Mouse (Mus musculus) kidney, postnatal 14 days (tissue): ENCODE data around the gene Tbx5.
"Not testable (repeated sequence)": the region's sequence is repeated elsewhere in the genome, so short reads cannot be mapped to it uniquely, and the experiment has no call there.

Source experiments
- DNase-seq: peaks from one replicate; pipeline ENCODE4 v3.0.0; 2022; ENCODE audit warnings: mixed read lengths

Tbx5 gene

DNA sequence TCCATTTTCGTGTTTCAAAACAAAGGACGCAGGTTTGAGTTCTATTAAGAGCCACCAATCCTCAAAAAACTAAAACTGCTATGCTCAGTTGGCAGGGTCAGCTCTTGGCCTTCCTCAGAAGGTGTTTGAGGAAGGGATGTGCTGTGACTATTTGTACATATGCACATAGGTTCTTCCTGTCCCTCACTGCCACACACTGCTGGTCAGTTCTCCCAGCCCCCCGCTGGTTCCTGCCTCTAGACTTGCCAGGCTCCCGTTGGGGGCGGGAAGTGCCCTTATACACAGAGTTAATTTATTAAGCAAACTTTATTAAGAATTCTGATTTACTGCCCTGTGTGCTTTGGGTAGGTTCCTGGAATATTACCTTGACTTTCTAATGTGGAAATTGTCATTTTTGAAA is 11.9 kb downstream of the Tbx5 start:
- DNase-seq = no peak

GRCm38 (mm10) chr5:119844994-119845393 is 12.5 kb downstream of the Tbx5 start:
- DNase-seq = peak; percentile 10

GRCm38 (mm10) chr5:119857052-119857451 is 24.6 kb downstream of the Tbx5 start:
- no peak for DNase-seq

DNA sequence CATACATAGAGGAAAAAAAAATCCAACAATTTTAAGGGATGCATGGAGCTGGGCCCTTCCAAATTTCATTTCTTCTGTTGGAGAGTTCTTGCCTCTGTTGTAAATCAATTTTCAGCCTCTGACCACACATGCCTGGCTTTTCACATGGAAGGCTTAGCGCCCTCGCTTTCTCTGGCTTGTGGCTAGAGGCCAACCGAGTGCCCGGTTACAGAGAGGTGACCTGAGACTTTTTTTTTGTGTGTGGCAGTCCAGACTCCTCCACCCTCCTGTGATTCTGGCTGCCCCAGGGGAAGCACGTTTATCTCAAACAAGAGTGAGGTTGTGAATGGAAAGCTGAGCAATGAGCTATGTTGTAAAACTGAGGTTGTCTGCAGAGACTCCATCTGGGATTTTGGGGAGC is 28.8 kb downstream of the Tbx5 start:
- DNase-seq = no peak

GRCm38 (mm10) chr5:119862431-119862830 is 30.0 kb downstream of the Tbx5 start:
- no peak for DNase-seq

GRCm38 (mm10) chr5:119866277-119867235 is 34.1 kb downstream of the Tbx5 start:
- DNase-seq = no peak

DNA sequence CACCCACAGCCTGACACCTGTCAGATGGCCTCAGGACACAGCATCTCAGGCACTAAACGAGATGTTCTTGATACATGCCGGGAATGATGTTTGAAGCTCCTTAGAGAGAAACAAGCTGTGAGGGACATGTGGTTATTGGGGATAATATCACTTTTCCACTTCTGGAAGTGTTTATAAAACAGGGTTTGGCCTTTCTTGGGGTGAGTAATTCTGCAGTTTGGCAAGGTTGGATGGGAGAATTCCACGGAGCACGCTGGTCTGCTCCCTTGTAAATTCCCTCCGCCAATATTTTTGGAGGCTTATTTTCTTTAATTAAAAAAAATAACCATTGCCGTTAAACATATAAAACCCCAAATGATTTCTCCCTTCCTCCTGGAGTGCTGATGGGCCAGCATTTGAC is 35.5 kb downstream of the Tbx5 start:
- no peak for DNase-seq

- no peak for DNase-seq
Observed at GRCm38 (mm10) chr5:119875421-119875820, 43.0 kb downstream of the Tbx5 start.

- DNase-seq = peak; percentile 38
Observed at GRCm38 (mm10) chr5:119877185-119877584, 44.7 kb downstream of the Tbx5 start.

DNA sequence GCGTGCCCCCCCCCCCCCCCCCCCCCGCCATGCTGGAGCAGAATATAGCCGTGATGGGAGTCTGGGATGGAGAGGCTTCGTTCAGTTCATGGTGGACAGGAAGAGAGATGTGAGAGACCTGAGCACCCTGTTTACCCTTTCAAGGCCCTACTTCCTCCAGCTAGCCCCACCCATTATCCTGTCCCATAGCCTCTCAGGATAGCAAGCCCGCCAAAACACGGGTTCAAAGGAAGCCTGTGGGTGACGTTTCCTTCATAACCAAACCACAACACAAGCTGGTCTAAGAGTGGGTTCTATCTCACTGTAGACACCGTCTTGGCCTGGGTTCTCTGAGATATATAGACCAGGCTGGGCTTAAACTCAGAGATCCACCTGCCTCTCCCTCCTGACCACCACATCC is 53.1 kb downstream of the Tbx5 start:
- DNase-seq = no peak

- no peak for DNase-seq
Observed at GRCm38 (mm10) chr5:119887381-119887780, 54.9 kb downstream of the Tbx5 start.

DNA sequence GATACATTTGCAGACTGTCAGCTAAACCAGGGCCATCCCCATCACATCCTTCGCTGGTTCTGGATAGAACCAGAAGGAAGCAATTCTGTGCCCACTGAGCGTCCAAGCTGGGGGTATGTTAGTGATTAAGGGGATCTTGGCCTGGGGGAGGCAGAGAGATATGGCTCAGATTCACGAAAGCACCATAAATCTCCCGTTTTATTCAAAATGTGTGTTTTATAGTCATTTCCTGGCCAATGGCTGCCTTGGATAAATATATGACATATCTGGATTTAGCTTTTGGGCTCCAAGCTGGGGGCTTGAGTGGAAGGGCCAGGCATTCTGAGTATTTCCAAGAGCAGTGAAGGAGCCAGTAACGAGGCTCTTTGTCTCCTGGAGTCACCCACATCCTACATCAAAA is 59.5 kb downstream of the Tbx5 start:
- DNase-seq = no peak

- no peak for DNase-seq
Observed at GRCm38 (mm10) chr5:119893060-119893459, 60.6 kb downstream of the Tbx5 start.

- no peak for DNase-seq
Observed at GRCm38 (mm10) chr5:119896605-119897004, 64.1 kb downstream of the Tbx5 start.

DNA sequence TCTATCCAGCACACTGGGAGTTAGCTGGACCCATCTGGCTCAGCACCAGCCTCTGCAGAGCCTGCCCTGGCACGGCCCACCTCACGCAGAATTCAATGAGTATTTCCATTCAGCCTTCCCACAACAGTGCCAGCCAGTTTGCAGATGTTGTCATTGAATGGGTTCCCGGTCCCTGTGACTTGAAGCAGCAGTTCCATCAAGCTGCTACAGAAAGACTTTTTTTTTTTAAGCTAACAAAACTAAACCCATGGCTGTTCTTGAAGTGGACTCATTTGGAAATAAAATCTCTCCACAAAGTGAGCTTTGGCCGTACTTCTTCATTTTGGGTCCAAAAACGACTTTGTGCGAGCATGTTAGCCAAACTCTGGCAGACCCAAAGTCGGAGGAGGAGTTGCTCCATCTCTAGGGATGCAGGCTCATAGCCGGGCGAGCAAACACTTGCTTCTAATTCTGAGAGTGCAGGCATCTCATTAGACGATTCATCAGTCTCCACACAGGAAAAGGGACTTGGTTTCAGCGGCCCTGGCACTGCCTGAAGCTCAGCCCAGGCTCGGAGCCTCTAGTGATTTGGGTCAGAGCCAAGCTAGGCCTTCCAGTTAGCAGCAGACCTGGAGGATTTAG is 84.2 kb downstream of the Tbx5 start:
- DNase-seq = no peak

DNA sequence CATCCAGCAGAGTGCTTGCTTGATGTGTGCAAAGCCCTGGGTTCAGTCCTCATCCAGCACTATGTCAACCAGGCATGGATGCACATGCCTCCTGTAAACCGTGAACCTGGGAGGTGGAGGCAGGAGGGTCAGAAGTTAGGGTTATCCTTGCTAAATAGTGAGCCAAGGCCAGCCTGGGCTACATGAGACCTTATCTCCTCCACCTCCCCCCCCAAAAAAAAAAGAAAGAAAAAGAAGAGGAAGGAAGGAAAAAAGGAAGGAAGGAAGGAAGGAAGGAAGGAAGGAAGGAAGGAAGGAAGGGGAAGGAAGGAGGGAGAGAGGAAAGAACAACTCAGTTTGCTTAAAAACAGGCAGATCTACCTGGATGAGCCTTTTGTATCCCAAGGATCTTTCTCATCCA is 85.9 kb downstream of the Tbx5 start:
- not testable (repeated sequence) for DNase-seq

DNA sequence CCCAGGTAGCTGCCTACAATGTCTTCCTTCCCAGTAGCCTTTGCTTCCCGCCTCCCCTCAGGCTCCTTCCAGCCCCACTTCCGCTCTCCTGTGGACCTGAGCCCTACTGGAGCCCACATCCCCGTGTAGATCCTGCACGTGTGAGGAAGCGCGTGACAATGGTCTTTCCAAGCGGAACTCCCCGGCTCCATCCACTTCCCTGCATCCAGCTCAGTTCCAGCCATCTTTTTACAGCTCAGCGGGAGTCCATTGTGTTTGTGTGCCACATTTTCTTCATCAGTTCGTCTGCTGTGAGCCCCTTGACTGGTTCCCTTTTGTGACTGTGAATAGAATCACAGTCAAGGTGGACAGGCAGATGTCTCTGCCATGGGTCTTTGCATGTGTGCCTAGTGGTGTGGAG is 88.5 kb downstream of the Tbx5 start:
- no peak for DNase-seq

DNA sequence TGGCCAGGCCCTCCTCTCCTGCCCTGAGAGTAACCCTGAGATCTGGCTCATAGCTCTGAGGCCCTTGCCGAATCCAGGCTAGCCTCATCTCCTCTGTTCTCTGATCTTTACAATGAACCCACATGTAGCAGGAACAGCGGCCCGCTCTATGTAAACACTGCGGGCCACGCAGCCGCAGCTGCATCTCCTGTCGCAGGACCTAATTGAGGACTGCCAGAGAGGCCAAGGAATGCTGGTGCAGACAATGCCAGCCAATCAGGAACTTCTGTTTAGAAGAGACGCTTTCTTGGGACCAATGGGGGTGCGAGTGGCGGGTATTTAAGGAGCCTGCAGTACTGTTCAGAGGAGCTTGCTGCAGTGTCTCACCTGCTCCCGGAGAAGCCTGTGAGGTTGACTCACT is 89.8 kb downstream of the Tbx5 start:
- no peak for DNase-seq
